Mouse (Mus musculus) CD4-positive naive resting alpha-beta T cell, adult 76 days (primary cell): ENCODE data around the gene Ppp6r2. TPM values are rescaled to one million over a fixed set of nuclear protein-coding genes. Genes with fewer than 3 reads are reported as not detected.

Experiments used
- total RNA-seq: library from RNA; stranded (reverse); gene quantifications from one replicate; pipeline ENCODE4 v1.2.4, GENCODE M21; 2023

The Ppp6r2 gene
- 52.2 TPM for total RNA-seq

GRCm38 (mm10) chr15:89210915-89211715 is at the start of gene Ppp6r2:
Gene Ppp6r2 (plus strand): TSS chr15:89211553.

GRCm38 (mm10) chr15:89180571-89181229 is 30.7 kb upstream of the Ppp6r2 start, which contains the start of gene Plxnb2:
Gene Plxnb2 (minus strand): TSS chr15:89180788.

GRCm38 (mm10) chr15:89196313-89196706 is 15.0 kb upstream of the Ppp6r2 start, which contains the start of gene Dennd6b:
Gene Dennd6b (minus strand): TSS chr15:89196496.

GRCm38 (mm10) chr15:89315190-89315731 is 103.9 kb downstream of the Ppp6r2 start, which contains the start of gene Sbf1:
Gene Sbf1 (minus strand): TSS chr15:89315311.

GRCm38 (mm10) chr15:89322670-89323522 is 111.5 kb downstream of the Ppp6r2 start, which contains the start of gene Adm2:
Gene Adm2 (plus strand): TSS chr15:89322720.

GRCm38 (mm10) chr15:89334271-89334670 is 122.9 kb downstream of the Ppp6r2 start, which contains the start of gene Miox:
Gene Miox (plus strand): TSS chr15:89334398.

Other genes with a start within 250 kb of the Ppp6r2 start
- not detected for gene Mlc1, start 232.5 kb upstream of the Ppp6r2 start, total RNA-seq
- gene Mov10l1, start 228.6 kb upstream of the Ppp6r2 start, total RNA-seq, result not detected
- not detected for gene Panx2, start 151.8 kb upstream of the Ppp6r2 start, total RNA-seq
- gene Trabd, start 136.4 kb upstream of the Ppp6r2 start, total RNA-seq, result 38.6 TPM
- 23.0 TPM for gene Selenoo, start 122.5 kb upstream of the Ppp6r2 start, total RNA-seq
- gene Tubgcp6, start 88.4 kb upstream of the Ppp6r2 start, total RNA-seq, result 36.6 TPM
- gene Hdac10, start 82.9 kb upstream of the Ppp6r2 start, total RNA-seq, result 25.4 TPM
- gene Mapk12, start 70.8 kb upstream of the Ppp6r2 start, total RNA-seq, result 3.9 TPM
- gene Mapk11, start 61.9 kb upstream of the Ppp6r2 start, total RNA-seq, result 26.2 TPM
- 2.8 TPM for gene Plxnb2, start 30.8 kb upstream of the Ppp6r2 start, total RNA-seq
- 21.9 TPM for gene Dennd6b, start 15.1 kb upstream of the Ppp6r2 start, total RNA-seq
- gene Sbf1, start 103.8 kb downstream of the Ppp6r2 start, total RNA-seq, result 395 TPM
- gene Adm2, start 111.2 kb downstream of the Ppp6r2 start, total RNA-seq, result not detected
- not detected for gene Miox, start 122.8 kb downstream of the Ppp6r2 start, total RNA-seq
- gene Lmf2, start 144.1 kb downstream of the Ppp6r2 start, total RNA-seq, result 29.6 TPM
- 113 TPM for gene Ncaph2, start 144.2 kb downstream of the Ppp6r2 start, total RNA-seq
- 18.0 TPM for gene Sco2, start 162.3 kb downstream of the Ppp6r2 start, total RNA-seq
- 0.56 TPM for gene Tymp, start 165.5 kb downstream of the Ppp6r2 start, total RNA-seq
- not detected for gene Odf3b, start 167.7 kb downstream of the Ppp6r2 start, total RNA-seq
- not detected for gene Klhdc7b, start 173.4 kb downstream of the Ppp6r2 start, total RNA-seq
- gene Syce3, start 198.9 kb downstream of the Ppp6r2 start, total RNA-seq, result not detected
- gene Cpt1b, start 214.3 kb downstream of the Ppp6r2 start, total RNA-seq, result 8.1 TPM
- 7.5 TPM for gene C730034F03Rik, start 218.0 kb downstream of the Ppp6r2 start, total RNA-seq
- gene Gm44502, start 218.1 kb downstream of the Ppp6r2 start, total RNA-seq, result 0.62 TPM
- gene Chkb, start 218.4 kb downstream of the Ppp6r2 start, total RNA-seq, result 220 TPM
- gene Mapk8ip2, start 242.4 kb downstream of the Ppp6r2 start, total RNA-seq, result not detected